Mouse (Mus musculus): Measurements from ENCODE around the gene Trit1.
"Not testable (repeated sequence)": the region's sequence is repeated elsewhere in the genome, so short reads cannot be mapped to it uniquely, and the experiment has no call there.

Trit1 gene

DNA sequence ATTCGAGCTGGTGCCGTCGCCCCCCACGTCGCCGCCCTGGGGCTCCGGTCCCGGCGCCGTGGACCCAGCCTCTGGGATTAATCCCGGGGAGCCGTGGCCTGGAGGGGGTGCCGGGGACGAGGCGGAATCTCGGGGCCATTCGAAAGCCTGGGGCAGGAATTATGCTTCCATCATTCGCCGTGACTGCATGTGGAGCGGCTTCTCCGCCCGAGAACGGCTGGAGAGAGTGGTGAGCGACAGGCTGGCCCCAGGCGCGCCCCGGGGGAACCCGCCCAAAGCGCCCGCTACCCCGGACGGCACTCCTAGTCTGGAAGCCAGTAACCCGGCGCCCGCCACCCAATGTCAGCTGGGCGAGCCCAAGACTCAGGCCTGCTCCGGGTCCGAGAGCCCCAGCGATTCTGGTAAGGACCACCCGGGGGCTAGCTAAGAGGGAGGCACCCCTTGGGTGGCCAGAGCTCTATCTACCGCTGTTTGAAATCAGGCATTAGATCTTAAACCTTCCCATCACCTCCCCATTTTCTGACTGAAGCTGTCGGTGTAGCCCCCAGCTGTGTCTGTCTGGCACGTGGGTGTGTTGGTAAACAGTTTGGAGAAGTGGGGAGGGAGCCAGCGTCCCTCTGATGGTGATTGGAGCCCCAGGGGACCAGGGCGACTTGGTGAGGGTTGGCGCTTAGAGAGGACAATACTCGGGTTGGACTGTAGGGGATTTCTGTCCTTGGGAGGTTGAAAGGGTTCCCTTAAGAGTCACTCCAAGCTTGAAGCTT is 19.6 kb upstream of the Trit1 start:
- DNase-seq (ENCODE audit: low spot score in 2 of 2), result no peak

DNA sequence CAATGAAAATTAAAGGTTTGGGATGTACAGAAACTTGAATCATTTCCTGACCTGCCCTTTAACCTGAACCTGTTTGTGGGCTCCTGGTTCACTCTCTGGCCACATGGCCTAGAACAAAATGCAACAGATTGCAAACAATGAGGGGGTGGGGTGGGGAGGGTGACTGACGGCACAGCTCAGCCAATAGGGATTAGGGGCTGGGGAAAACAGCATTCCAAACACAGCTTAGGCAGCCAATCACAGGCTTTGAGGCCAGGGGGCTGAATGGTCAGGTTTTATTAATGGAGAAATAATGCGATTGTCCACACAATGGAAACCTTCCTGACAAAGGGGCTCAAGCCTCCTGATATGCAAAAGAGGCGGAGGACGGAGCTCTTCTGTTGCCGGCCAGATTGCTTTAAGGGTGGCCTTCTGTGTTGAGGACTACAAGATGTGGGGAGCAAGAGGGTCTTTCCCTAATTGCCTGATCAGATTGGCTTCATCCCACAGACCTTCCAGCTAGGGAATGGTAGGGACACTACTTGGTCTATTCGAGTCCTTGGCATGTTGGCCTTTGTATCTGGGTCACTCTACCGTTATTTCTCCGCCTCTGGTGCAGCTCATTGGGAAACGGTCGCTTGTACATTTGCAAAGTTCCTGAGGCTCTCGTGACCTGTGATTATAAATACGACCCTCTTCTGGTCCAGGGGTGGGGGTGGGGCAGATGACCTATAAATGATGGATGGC is 17.7 kb upstream of the Trit1 start:
- DNase-seq (ENCODE audit: low spot score in 2 of 2), result no peak

DNA sequence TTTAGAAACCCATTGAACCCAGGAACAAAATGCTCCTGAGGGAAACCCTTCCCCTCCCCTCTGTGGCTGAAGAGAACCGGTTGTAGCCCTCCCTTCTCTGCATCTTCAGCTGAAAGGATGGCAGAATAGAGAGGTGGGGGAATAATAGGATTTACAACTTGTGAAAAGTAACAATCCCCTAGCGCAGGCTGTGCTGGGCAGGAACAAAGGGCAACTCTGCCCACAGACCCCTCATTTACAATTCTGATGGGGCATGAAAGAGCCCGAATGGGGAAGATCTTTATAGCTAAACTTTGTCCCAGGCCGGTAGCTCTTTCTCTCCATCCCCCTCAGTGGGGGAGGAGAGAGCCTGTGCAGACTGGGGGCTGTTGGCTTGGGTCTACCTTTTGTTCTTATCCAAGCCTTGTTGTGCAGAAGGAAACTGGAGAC is 17.1 kb upstream of the Trit1 start:
- no peak for DNase-seq (ENCODE audit: low spot score in 2 of 2)

DNA sequence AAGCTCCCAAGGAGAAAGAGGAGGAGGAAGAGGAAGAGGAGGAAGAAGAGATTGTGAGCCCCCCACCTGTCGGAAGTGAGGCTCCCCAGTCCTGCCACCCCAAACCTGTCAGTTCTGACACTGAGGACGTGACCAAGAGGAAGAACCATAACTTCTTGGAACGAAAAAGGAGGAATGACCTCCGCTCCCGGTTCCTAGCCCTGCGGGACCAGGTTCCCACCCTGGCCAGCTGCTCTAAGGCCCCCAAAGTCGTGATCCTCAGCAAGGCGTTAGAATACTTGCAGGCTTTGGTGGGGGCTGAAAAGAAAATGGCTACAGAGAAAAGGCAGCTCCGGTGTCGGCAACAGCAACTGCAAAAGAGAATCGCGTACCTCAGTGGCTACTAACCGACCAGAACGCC is 16.3 kb upstream of the Trit1 start:
- no peak for DNase-seq (ENCODE audit: low spot score in 2 of 2)

DNA sequence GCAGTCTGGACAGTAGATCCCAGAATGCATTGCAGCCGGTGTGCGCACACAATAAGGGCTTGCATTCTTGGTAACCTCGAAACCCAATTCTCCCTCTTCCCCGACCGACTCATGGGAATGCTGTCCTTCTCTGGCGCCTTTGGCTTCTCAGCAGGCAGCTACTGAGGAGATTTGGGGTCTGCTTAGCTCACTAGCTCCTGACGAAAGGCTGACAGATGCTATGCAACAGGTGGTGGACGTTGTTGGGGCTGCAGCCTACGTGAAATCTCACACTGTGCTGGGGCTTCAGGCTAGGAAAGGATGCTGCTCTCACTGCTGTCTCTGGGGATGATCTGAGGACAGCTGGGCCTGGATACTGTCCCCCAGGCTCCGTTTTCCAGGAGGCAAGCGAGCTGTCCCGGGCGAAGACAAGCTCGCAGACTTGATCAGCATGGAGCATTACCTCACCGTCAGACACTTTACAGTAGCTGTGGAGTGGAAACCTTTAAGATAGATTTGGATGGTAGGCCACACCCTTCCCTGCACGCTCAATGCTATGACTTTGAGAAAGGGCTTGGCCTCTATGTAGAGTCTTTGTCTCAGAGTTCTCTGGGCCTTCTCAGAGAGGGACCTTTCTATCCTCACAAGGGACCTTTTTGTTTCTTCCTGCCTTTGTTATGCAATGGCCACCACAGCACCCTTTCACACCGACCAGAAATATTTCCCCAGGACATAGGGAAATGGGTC is 15.6 kb upstream of the Trit1 start:
- DNase-seq (ENCODE audit: low spot score in 2 of 2), result no peak

DNA sequence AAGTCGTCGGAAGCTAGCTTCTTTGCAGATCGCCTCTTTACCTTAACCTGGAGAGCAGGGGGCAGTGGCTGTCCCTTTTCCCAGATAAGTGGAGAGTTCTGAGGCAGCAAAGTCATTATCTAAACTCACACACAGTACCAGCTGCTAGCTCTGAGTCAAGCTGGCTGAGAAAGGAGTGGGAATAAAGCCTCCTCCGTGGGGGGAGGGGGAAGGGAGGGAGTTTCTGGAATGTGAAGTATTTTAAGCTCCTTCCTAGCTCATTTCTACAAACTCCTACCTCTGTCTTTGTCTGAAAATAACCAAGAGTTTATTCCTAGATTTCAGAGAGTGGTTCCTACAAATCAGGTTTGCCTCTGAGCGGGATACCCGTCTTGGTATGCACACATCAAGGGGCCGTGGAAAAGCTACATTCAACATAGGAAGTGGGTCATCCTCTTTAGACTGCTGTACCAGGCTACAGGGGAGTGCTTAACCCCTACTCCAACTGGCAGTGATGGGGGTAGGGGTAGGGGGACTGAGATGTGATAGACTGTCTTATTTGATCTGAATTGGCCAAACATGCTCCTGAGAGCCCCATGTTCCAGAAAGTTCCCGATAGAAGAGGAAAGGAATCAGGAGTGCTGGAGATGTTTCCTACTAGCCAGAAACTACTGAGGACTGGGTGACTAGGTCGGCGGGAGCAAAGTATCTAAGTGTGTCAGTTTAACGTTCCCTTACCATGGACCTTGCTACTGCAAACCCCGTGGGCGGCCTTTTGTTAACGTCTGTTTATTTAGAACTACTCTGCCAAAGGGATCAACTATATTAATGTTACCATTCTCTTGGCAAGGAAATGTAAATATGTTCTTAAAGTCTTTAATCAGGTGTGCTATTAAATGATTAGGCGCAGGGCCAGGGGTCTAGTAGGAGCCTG is 11.1 kb upstream of the Trit1 start:
- DNase-seq (ENCODE audit: low spot score in 2 of 2), result peak; percentile 75 to 91

DNA sequence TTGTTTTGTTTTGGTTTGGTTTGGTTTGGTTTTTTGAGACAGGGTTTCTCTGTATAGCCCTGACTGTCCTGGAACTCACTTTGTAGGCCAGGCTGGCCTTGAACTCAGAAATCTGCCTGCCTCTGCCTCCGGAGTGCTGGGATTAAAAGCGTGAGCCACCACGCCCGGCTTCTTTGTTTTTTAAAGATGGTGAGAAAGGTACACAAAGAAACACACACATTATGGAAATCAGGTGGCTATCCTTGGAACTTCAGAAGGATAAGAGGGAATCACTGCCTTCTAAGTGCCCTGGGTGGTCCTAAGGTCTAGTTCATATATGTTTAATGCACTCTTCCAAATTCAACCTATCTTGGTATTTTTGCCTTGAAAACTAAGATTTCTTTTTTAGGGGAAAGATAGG is 3.9 kb upstream of the Trit1 start:
- DNase-seq (ENCODE audit: low spot score in 2 of 2), result not testable (repeated sequence)

DNA sequence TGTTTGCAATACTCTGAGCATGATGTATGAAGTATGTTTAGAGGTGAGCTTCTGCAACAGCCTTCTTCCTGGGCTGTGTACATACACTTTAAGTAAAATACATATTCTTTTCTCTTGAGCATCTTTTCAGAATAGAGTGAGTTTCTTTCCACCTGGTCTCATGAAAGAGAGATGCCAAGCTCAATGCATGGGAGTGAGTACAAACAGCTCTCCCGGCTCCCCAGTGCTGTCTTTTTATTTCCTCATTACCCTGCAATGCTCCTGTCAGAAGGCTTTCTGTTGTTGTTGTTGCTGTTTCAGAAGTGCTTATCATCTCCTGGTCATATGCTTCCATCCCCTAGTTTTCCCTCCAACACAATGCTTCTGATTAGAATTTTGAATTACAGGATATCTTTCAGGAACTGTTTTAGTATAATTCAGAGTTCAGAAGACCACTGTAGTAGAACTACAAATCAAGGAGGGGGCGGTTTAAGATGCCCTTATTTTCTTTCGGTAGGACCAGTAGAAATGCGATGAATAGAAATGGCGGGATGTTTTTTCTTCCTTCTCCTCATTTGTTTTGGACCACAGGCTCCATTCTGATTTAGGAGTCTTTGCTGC is 3.0 kb upstream of the Trit1 start:
- no peak for DNase-seq (ENCODE audit: low spot score in 2 of 2)

DNA sequence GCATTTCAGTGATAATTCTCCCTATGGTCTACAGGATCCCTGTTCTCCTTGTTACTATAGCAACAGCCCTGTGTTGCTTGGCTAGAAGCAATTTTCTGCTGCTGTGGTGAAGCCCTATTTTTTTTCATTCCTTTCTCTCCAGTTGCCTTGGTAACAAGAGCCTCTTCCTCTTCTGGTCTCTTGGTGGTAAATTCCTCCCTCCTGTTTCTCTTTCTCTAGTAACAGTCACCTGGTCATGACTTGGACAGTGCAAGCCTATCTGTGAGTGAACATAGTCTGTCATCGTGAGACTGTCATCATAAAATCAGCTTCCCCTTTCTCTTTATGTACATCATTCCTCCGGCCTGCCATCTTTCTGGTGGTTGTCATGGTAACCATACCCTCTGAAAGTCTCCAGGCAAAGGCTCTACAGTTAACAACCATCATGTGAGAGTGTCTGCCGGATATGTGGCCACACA is 2.4 kb upstream of the Trit1 start:
- peak; percentile 58 to 70 for DNase-seq (ENCODE audit: low spot score in 2 of 2)

DNA sequence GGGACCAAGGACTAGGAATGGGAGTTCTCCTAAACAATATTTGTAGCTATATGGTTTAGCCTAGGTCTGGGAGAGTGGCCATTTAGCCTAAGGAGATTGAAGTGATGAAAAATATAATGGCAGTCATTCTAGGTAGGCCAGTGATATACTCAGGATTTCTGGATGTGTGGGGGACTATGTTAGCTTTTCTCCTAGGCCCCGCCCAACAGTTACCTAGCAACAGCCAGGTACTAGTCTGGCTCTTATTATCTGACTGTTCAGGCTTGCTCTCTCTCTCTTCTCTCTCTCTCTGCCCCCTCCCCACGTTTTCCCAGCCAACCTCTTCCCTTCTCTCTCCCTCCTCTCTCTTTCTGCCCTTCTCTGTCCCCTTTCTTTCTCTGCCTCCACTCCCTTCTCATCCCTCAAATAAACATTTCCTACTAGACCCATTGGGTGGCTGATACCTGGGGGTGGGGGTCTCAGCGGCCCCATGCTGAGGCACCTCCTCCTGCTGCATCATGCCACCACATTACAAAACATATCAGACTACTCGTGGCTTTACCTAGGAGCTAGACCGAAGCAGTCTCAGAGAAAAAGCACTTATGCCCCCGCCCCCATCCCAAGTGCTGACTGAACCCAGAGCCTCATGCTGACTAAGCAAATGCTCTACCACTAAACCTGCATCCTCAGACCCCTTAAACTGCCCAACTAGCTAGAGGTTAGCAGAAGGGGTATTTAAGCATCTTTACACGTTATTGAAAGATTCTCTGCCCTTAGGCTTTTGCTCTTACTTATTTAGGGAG is 1.7 kb upstream of the Trit1 start:
- no peak for DNase-seq (ENCODE audit: low spot score in 2 of 2)

DNA sequence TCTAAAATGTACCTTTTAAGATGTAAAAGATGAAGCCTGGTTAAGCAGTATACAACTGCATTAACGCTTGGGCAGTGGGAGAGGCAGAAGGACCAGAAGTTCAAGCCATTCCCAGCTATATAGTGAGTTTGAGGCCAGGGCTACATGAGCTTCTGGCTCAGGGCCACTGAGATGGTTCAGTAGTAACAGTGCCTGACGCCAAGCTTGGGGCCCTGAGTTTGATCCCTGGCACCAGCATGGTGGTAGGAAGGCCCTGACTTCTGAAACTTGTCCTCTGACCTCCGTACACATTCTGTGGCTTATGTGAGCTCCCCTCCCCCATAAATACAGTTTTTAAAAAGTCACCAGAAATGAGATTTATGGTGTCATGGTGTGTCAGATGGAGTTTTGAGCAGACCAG is 5.2 kb downstream of the Trit1 start:
- DNase-seq (ENCODE audit: low spot score in 2 of 2), result no peak

DNA sequence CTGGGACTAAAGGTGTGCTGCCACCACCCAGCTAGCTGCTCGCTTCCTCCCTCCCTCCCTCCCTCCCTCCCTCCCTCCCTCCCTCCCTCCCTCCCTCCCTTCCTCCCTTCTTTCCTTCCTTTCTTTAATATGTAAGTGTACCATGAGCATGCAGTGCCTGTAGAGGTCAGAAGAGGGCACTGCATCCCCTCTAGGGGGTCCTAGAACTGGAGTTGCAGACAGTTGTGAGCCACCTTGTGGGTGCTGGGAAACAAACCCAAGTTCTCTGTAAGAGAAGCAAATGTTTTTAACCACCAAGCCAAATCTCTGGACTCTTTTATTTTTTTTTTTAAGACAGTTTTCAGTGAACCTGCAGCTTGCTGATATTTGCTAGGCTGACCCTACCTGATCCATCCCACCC is 6.5 kb downstream of the Trit1 start:
- DNase-seq (ENCODE audit: low spot score in 2 of 2), result no peak

DNA sequence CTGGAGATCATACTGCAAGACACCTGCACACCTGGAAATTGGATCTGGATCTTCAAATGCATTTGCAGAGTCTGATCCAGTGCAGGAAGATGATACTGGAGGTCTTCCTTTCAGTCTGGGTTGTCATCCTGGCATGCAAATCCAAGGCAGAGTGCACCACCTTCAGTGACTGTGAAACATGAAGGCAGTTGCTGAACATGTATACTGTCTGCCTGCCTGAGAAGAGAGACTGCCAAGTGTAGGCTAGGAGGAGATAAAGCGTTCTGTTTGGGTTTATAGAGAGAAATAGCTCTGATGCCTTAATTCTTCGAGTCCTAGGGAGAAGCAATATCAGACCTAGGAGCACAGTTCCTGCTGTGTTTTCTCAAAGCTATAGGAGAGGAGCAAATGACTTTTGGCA is 9.0 kb downstream of the Trit1 start:
- no peak for DNase-seq (ENCODE audit: low spot score in 2 of 2)

DNA sequence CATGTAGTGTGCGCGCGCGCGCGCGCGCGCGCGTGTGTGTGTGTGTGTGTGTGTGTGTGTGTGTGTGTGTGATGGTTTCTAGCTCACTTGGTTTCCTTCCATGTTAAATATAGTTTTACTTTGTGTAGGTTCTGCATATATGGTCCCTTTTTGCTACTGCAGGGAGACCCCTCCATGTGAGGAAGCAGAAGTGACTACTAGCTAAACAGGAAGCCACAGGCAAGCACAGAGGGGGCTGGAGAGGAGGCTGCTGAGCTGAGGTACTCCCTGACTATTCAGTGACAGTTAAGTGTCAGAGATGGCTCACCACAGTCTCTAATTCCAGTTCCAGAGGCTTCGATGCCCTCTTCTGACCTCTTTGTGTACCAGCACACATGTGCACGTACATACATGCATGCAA is 9.8 kb downstream of the Trit1 start:
- DNase-seq (ENCODE audit: low spot score in 2 of 2), result no peak

DNA sequence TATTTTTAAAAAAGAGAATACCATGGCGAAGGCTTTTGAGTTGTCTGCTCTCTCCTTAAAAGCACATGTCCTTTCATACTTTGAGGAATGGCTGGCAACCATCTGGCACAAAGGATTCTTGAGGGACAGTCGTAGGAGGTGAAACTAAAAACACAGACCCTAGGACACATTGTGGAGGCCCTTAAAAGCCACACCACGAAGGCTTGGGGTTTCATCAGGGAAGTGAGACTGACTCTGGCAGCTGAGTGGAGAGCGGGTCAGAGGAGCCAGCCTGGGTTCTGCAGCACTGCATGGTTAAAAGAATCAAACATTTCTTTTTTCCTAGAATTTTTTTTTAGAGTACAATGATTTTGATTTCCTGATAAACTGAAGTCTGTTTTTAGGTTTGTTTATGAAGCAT is 10.2 kb downstream of the Trit1 start:
- DNase-seq (ENCODE audit: low spot score in 2 of 2), result no peak

DNA sequence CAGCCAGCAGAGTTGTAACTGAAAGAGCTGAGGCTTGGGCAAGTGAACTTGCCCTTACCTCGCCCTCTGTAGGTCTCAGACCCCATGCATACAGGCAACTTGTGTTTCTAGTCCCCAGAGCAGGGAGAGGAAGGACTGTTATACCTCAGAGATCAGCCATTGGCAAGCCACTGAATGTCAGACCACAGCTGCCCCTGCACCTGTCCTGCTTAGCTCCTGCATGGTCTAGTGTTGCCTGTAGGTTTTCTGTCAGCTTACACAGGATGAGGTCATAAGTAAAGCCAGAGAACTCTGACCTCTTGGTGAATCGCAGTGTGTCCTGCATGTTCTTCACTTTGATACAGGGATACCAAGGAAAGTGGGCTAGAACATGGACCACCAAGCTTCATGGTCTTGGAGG is 18.4 kb downstream of the Trit1 start:
- DNase-seq (ENCODE audit: low spot score in 2 of 2), result no peak

DNA sequence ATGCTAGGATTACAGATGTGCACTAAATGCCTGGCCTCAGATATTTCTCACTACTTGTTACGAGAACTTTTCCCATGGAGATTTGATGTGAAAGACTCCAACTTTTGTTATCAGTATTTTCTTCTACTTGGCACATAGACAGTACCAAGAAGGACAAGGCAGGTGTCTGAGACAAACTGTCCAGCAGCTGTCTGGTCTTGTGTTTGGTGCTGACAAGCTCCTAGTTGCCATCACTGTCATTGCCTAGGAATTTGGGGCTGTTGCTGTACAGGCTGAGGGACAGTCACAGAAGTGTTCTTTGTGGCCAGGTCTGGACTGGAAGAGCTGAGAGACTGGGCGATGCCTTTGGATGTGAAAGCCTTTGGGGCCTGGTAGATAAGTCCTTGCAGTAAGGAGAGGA is 19.2 kb downstream of the Trit1 start:
- no peak for DNase-seq (ENCODE audit: low spot score in 2 of 2)

DNA sequence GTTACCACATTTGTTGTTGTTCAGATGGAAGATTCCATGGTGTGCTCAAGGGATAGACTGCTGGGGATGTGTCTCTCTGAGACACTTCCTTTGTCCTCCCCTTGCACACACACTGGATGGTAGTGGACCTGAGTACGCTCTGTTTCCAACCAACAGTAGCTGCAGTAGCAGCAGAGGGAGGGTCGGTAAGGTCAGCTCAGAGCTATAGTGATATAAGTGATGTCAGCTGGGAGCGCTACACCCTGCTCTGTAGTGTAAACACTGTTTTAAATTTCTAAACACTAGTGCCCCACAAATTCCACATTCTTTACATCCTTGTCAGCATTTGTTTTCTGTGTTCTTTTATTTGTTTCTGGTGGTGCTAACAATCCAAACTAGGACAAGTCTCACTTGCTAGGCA is 20.3 kb downstream of the Trit1 start:
- no peak for DNase-seq (ENCODE audit: low spot score in 2 of 2)

DNA sequence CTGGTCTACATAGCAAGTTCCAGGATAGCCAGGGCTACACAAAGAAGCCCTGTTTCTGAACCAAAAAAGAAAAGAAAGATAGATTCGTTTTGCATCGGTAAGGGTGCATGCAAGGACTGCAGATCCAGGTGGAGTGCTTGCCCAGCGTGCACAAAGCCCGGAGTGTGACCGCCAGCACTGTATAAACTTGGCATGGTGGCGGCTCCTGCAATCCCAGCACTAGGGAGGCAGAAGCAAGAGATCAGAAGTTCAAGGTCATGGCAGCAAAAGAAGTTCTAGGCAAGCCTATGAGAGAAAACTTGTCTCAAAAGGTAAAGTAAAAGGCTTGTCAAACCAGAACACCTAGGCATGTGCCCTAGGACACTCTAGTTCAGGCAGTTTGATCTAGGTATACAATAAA is 24.7 kb downstream of the Trit1 start:
- DNase-seq (ENCODE audit: low spot score in 2 of 2), result no peak

DNA sequence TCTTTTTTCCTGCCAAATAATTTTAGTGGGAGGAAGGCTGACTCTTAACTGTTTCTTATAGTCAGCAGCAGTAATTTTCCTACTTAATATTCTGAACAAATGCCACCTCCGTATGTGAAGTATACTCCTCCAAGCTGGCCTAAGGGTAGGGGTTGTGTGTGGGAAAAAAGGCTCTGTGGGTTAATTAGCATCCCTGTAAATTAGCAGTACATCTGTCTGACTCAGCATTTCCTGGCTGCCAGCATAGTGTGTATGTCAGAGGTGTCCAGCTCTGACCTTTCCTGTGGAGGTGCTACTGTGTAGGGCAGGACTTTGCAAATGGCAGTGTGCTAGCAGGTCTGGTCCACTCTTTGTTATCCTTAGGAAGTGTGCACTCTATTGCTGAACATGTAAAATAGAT is 27.5 kb downstream of the Trit1 start:
- no peak for DNase-seq (ENCODE audit: low spot score in 2 of 2)

Data from frontal cortex, postnatal 36 days (tissue).